17 mouse cellular contexts compared by ENCODE assay signal in the genomic region with DNA sequence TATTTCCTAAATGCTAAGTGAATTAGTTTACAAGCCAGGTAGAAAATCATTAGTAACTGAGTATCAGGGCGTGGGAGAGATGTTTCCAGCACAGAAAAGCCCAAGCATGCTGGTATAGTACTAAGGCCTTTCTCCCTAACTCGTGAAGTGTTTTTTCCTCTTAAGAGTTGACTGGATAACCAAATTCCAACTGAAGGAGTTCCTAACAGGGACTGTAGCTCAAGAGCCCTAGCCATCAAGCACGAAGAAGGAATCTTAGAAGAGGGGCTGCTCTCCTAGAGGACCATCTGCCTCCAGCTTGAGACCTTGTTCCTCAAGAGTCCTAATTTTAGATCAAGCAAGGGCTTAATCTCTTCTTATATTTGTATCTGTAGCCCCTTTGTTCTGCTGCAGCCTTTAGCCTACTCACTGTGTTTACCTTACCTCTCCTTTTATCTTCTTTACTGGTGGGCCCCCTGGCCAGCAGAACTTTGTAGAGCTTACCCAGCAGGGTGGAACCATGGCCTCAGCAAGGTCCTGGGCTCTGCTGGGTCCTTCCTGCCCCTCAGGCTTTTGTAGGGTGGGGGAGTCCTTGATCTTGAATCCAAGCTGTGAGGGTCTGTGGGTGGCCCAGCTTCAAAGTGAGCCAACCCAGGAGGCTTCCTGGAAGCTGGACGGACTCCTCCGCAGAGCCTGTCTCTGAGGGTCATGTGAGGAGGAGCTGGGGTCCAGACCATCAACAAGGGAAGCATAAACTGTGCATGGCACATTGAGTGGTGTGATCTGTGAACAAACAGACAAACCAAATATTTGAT. TPM values are rescaled to one million over a fixed set of nuclear protein-coding genes. Genes with fewer than 3 reads are reported as not detected.
DNase-seq lines count a peak whose midpoint lies in the region; ATAC-seq lines count a peak whose summit lies in the region.
"Had no signal": no experiment of that assay in that cellular context is flagged by ENCODE, and none has a peak within 500 bp of the region (broad histone marks: within the 10 kb centered on the region; RNA-seq: fewer than 3 reads in every experiment).

No protein-coding gene starts in this region.

- no peaks in the 10 kb centered on the region for H3K36me3 ChIP-seq in hindbrain, embryonic 13.5 days
- no peaks in the 10 kb centered on the region for H3K36me3 ChIP-seq in hindbrain, embryonic 14.5 days (replicated peaks; ENCODE audit: control insufficient read depth, insufficient read depth)
- H3K36me3 ChIP-seq in lung, embryonic 16.5 days (ENCODE audit: control insufficient read depth, insufficient read depth, low read length) = no peaks in the 10 kb centered on the region
- no peaks in the 10 kb centered on the region for H3K36me3 ChIP-seq in intestine, embryonic 16.5 days (ENCODE audit: control insufficient read depth, insufficient read depth, low read length)
- H3K36me3 ChIP-seq in stomach, embryonic 16.5 days (ENCODE audit: control insufficient read depth, insufficient read depth, low read length) = no peaks in the 10 kb centered on the region
- H3K36me3 ChIP-seq: forebrain, embryonic 15.5 days; heart, embryonic 12.5 days; hindbrain, embryonic 15.5 days; limb, embryonic 15.5 days; neural tube, embryonic 15.5 days had no signal

- H3K4me1 ChIP-seq in hindbrain, embryonic 13.5 days (replicated peaks) = peaks cover 11% of the 10 kb centered on the region
- 0 out of 2 replicates have a peak, but pooled peaks cover 6% of the 10 kb centered on the region for H3K4me1 ChIP-seq in hindbrain, embryonic 14.5 days (replicated peaks; ENCODE audit: control insufficient read depth, insufficient read depth, low read length)
- H3K4me1 ChIP-seq in lung, embryonic 16.5 days (replicated peaks; ENCODE audit: control insufficient read depth, insufficient read depth, low read length) = peaks cover 17% of the 10 kb centered on the region
- H3K4me1 ChIP-seq in intestine, embryonic 16.5 days (ENCODE audit: control insufficient read depth, insufficient read depth, low read length) = peaks cover 28% of the 10 kb centered on the region
- H3K4me1 ChIP-seq in stomach, embryonic 16.5 days (ENCODE audit: control insufficient read depth, insufficient read depth, low read length) = peaks cover 3% of the 10 kb centered on the region; the same call in 1 of the 2 replicates
- H3K4me1 ChIP-seq: hindbrain, embryonic 15.5 days had no signal

- no peak for ATAC-seq in hindbrain, embryonic 13.5 days (ENCODE audit: low FRiP score)
- ATAC-seq in hindbrain, embryonic 14.5 days (ENCODE audit: low FRiP score) = no peak
- ATAC-seq in lung, embryonic 16.5 days (ENCODE audit: low read depth) = peak; percentile 69
- peak; percentile 45; the same call in 1 of the 2 replicates for ATAC-seq in intestine, embryonic 16.5 days
- peak; percentile 84; the same call in 1 of the 2 replicates for ATAC-seq in stomach, embryonic 16.5 days (ENCODE audit: insufficient read depth, low FRiP score)
- ATAC-seq: forebrain, embryonic 15.5 days had no signal

- 47% methylated on average over 5 of the region's 5 CpGs for WGBS in hindbrain, embryonic 13.5 days
- WGBS in hindbrain, embryonic 14.5 days = 50% methylated on average over 5 of the region's 5 CpGs
- 33% methylated on average over 5 of the region's 5 CpGs for WGBS in lung, embryonic 16.5 days
- WGBS in intestine, embryonic 16.5 days = 32% methylated on average over 5 of the region's 5 CpGs
- WGBS in stomach, embryonic 16.5 days = 40% methylated on average over 5 of the region's 5 CpGs

- no peaks in the 10 kb centered on the region for H3K27me3 ChIP-seq in hindbrain, embryonic 13.5 days
- H3K27me3 ChIP-seq in hindbrain, embryonic 14.5 days (ENCODE audit: control insufficient read depth, insufficient read depth, low read length) = no peaks in the 10 kb centered on the region
- H3K27me3 ChIP-seq in lung, embryonic 16.5 days (ENCODE audit: control insufficient read depth, insufficient read depth, low read depth, low read length) = no peaks in the 10 kb centered on the region
- no peaks in the 10 kb centered on the region for H3K27me3 ChIP-seq in intestine, embryonic 16.5 days (replicated peaks; ENCODE audit: control insufficient read depth, insufficient read depth, low read length)
- H3K27me3 ChIP-seq in stomach, embryonic 16.5 days (ENCODE audit: control insufficient read depth, insufficient read depth, low read length) = no peaks in the 10 kb centered on the region
- H3K27me3 ChIP-seq: forebrain, embryonic 15.5 days; heart, embryonic 12.5 days; hindbrain, embryonic 15.5 days; limb, embryonic 15.5 days; neural tube, embryonic 15.5 days had no signal

- DNase-seq in hindbrain, embryonic 14.5 days (ENCODE audit: low spot score) = no peak
- DNase-seq in lung, adult 18-20 months = no peak
- no peak for DNase-seq in thymus, postnatal 10 days (ENCODE audit: low spot score in 2 of 2)
- no peak for DNase-seq in embryo, embryonic 10.5 days (ENCODE audit: low spot score)
- DNase-seq: cerebellum, adult 11 months; gastrocnemius, postnatal 10 days; spleen, adult 18-20 months; thymus, adult 18-20 months had no signal

- 0 out of 2 replicates have a peak overlapping the region, but pooled peaks have one; percentile 8 for H3K27ac ChIP-seq in hindbrain, embryonic 13.5 days
- H3K27ac ChIP-seq in hindbrain, embryonic 14.5 days = no peak overlapping the region
- H3K27ac ChIP-seq in lung, embryonic 16.5 days (ENCODE audit: low read length) = peak overlapping the region; percentile 81
- H3K27ac ChIP-seq in intestine, embryonic 16.5 days (ENCODE audit: low read length) = peak overlapping the region; percentile 51
- H3K27ac ChIP-seq in stomach, embryonic 16.5 days (ENCODE audit: low read length) = peak overlapping the region; percentile 78
- H3K27ac ChIP-seq: forebrain, embryonic 15.5 days; hindbrain, embryonic 15.5 days; limb, embryonic 15.5 days; neural tube, embryonic 15.5 days had no signal

- no peaks in the 10 kb centered on the region for H3K9me3 ChIP-seq in hindbrain, embryonic 13.5 days
- no peaks in the 10 kb centered on the region for H3K9me3 ChIP-seq in hindbrain, embryonic 14.5 days (ENCODE audit: control insufficient read depth, low read length)
- H3K9me3 ChIP-seq in lung, embryonic 16.5 days (ENCODE audit: control insufficient read depth, low read length) = no peaks in the 10 kb centered on the region
- H3K9me3 ChIP-seq in intestine, embryonic 16.5 days (ENCODE audit: control insufficient read depth, low read length) = no peaks in the 10 kb centered on the region
- H3K9me3 ChIP-seq in stomach, embryonic 16.5 days (replicated peaks; ENCODE audit: control insufficient read depth, low read length) = no peaks in the 10 kb centered on the region
- H3K9me3 ChIP-seq: forebrain, embryonic 15.5 days; hindbrain, embryonic 15.5 days; limb, embryonic 15.5 days; neural tube, embryonic 15.5 days had no signal

- no peak overlapping the region for H3K4me2 ChIP-seq in hindbrain, embryonic 13.5 days
- H3K4me2 ChIP-seq in hindbrain, embryonic 14.5 days (replicated peaks) = no peak overlapping the region
- no peak overlapping the region for H3K4me2 ChIP-seq in lung, embryonic 16.5 days (ENCODE audit: low read depth, low read length)
- H3K4me2 ChIP-seq in intestine, embryonic 16.5 days (ENCODE audit: low read depth, low read length) = no peak overlapping the region; the same call in 1 of the 2 replicates
- H3K4me2 ChIP-seq in stomach, embryonic 16.5 days (ENCODE audit: low read depth, low read length) = no peak overlapping the region
- H3K4me2 ChIP-seq: forebrain, embryonic 15.5 days; heart, embryonic 12.5 days; hindbrain, embryonic 15.5 days; limb, embryonic 15.5 days; neural tube, embryonic 15.5 days had no signal

- no peak overlapping the region for H3K4me3 ChIP-seq in hindbrain, embryonic 13.5 days
- no peak overlapping the region for H3K4me3 ChIP-seq in hindbrain, embryonic 14.5 days (replicated peaks; ENCODE audit: low read length)
- H3K4me3 ChIP-seq in lung, embryonic 16.5 days (ENCODE audit: low read length) = no peak overlapping the region
- H3K4me3 ChIP-seq in intestine, embryonic 16.5 days (ENCODE audit: low read length) = no peak overlapping the region
- no peak overlapping the region for H3K4me3 ChIP-seq in stomach, embryonic 16.5 days (replicated peaks; ENCODE audit: low read length)
- H3K4me3 ChIP-seq: forebrain, embryonic 15.5 days; heart, embryonic 12.5 days; hindbrain, embryonic 15.5 days; limb, embryonic 15.5 days; neural tube, embryonic 15.5 days had no signal

- H3K9ac ChIP-seq in hindbrain, embryonic 13.5 days = no peak overlapping the region
- no peak overlapping the region for H3K9ac ChIP-seq in hindbrain, embryonic 14.5 days
- H3K9ac ChIP-seq in lung, embryonic 16.5 days (ENCODE audit: low read length) = no peak overlapping the region
- no peak overlapping the region for H3K9ac ChIP-seq in intestine, embryonic 16.5 days (ENCODE audit: low read depth, low read length)
- no peak overlapping the region for H3K9ac ChIP-seq in stomach, embryonic 16.5 days (ENCODE audit: low read length)
- H3K9ac ChIP-seq: forebrain, embryonic 15.5 days; heart, embryonic 12.5 days; hindbrain, embryonic 15.5 days; limb, embryonic 15.5 days; neural tube, embryonic 15.5 days had no signal

RNA-seq across cellular contexts. Expression of a gene that starts 42.0 kb away (rescaled TPM):
- polyA plus RNA-seq in hindbrain, embryonic 13.5 days (2015; fragmentation: Nextera tagmentation; extraction: Ambion mirVana) = 0.35 TPM in 1 of 2 replicates, not detected in the other
- polyA plus RNA-seq in hindbrain, embryonic 14.5 days (2014; fragmentation: Nextera tagmentation; extraction: Ambion mirVana) = not detected in 2 replicates
- not detected in 2 replicates for polyA plus RNA-seq in lung, embryonic 16.5 days (2015; fragmentation: Nextera tagmentation; extraction: Ambion mirVana)
- polyA plus RNA-seq in intestine, embryonic 16.5 days (2015; fragmentation: Nextera tagmentation; extraction: Ambion mirVana) = 2.1 and 3.0 TPM in 2 replicates
- 0.29 and 0.37 TPM in 2 replicates for polyA plus RNA-seq in stomach, embryonic 16.5 days (2015; fragmentation: Nextera tagmentation; extraction: Ambion mirVana)
- polyA plus RNA-seq: forebrain, embryonic 15.5 days; heart, embryonic 12.5 days; limb, embryonic 15.5 days; neural tube, embryonic 15.5 days had no signal

RNA-seq across cellular contexts. Expression of a gene that starts 50.4 kb away (rescaled TPM):
- polyA plus RNA-seq in hindbrain, embryonic 13.5 days (2015; fragmentation: Nextera tagmentation; extraction: Ambion mirVana) = 0.13 and 0.26 TPM in 2 replicates
- polyA plus RNA-seq in hindbrain, embryonic 14.5 days (2014; fragmentation: Nextera tagmentation; extraction: Ambion mirVana) = 0.23 and 0.47 TPM in 2 replicates
- polyA plus RNA-seq in lung, embryonic 16.5 days (2015; fragmentation: Nextera tagmentation; extraction: Ambion mirVana) = 0.28 and 0.55 TPM in 2 replicates
- 157 and 177 TPM in 2 replicates for polyA plus RNA-seq in intestine, embryonic 16.5 days (2015; fragmentation: Nextera tagmentation; extraction: Ambion mirVana)
- 9.5 and 12.0 TPM in 2 replicates for polyA plus RNA-seq in stomach, embryonic 16.5 days (2015; fragmentation: Nextera tagmentation; extraction: Ambion mirVana)

Comparison
In these comparisons a context has a peak if more than half of its experiments do, and no peak if none do; other contexts are left out.
1. ATAC-seq: peak in lung, embryonic 16.5 days (single experiment), intestine, embryonic 16.5 days (single experiment) and stomach, embryonic 16.5 days (single experiment); none in hindbrain, embryonic 13.5 days (single experiment) and hindbrain, embryonic 14.5 days (single experiment).
2. RNA of a gene that starts 50.4 kb away (polyA plus RNA-seq): 157 to 177 TPM in intestine, embryonic 16.5 days; 9.5 to 12.0 TPM in stomach, embryonic 16.5 days, 0.23 to 0.47 TPM in hindbrain, embryonic 14.5 days, 0.28 to 0.55 TPM in lung, embryonic 16.5 days and 0.13 to 0.26 TPM in hindbrain, embryonic 13.5 days; every median in the first group is over 10 times any median in the second.